In the genomic region with DNA sequence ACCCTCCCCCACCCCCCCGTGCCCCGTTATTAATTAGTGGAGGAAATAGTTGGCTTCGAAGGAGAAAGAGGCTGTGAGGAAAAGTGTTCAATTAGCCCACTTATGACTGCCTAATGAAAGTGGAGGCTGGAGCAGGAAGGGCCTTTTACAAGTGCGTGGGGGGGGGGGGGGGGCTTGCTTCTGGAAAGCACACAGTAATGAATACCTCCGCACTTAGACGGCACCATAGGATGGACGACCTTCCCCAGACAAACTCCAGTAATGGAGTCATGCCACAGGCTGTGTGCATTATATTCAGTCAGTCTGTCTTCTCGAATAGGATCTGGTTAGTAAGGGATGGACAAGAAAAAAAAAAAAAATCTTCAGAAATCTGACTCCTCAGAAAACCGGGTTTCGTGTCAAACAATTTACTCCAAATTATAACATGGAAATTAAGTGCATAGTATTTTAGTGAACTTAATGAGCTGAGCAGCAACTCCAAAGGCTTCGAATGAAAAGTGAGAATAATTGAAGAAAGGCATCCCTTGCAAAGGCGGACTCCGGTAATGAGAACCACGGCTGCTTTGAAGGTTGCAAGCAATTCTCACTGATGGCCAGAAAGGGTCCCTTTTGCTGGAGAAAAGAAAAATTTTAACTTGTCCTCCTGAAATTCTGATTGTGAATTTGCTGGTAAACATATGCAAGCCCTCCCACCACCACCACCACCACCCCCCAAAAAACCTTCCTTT, we compare ENCODE assay signal across 30 mouse cellular contexts.
A peak's percentile ranks its signal among the peaks of the same experiment; 100 is the strongest.
DNase-seq lines count a peak whose midpoint lies in the region; ATAC-seq and TF ChIP-seq lines count a peak whose summit lies in the region.
"Had no signal": no experiment of that assay in that cellular context is flagged by ENCODE, and none has a peak within 500 bp of the region (broad histone marks: within the 10 kb centered on the region; RNA-seq: fewer than 3 reads in every experiment).

No protein-coding gene starts in this region.

- intact Hi-C loops in gastrocnemius, adult 2 months (cut with DNase I), result no loop called here

- peak; percentile 74 for ATAC-seq in forebrain, embryonic 11.5 days (replicated peaks; ENCODE audit: low FRiP score)
- ATAC-seq in forebrain, embryonic 16.5 days, result no peak
- peak; percentile 39; the same call in 1 of the 2 replicates for ATAC-seq in kidney, embryonic 14.5 days (ENCODE audit: low FRiP score, low TSS enrichment)
- ATAC-seq in limb, embryonic 11.5 days (ENCODE audit: insufficient number of reproducible peaks, low FRiP score, low TSS enrichment, low read depth), result peak; percentile 47; the same call in 1 of the 2 replicates
- ATAC-seq: hindbrain, embryonic 16.5 days; intestine, embryonic 15.5 days; Patski had no signal

- WGBS in forebrain, embryonic 11.5 days, result 23% methylated on average over 14 of the region's 14 CpGs
- 9% methylated on average over 14 of the region's 14 CpGs for WGBS in forebrain, embryonic 16.5 days
- WGBS in kidney, embryonic 14.5 days, result 33% methylated on average over 14 of the region's 14 CpGs
- WGBS in limb, embryonic 11.5 days, result 14% methylated on average over 14 of the region's 14 CpGs

- TF ChIP-seq POLR2A in brain, embryonic 14.5 days (IDR thresholded peaks at IDR 0.05; ENCODE audit: borderline replicate concordance, extremely low read depth, insufficient read depth, insufficient read length, poor library complexity, severe bottlenecking), result no peak

- H3K27me3 ChIP-seq in forebrain, embryonic 11.5 days (ENCODE audit: control insufficient read depth, insufficient read depth, low read length), result no peaks in the 10 kb centered on the region
- no peaks in the 10 kb centered on the region for H3K27me3 ChIP-seq in forebrain, embryonic 16.5 days (replicated peaks; ENCODE audit: control insufficient read depth, insufficient read depth, low read length)
- H3K27me3 ChIP-seq in kidney, embryonic 14.5 days (ENCODE audit: control insufficient read depth, insufficient read depth, low read length), result no peaks in the 10 kb centered on the region
- H3K27me3 ChIP-seq in limb, embryonic 11.5 days (ENCODE audit: control insufficient read depth, insufficient read depth, low read length), result no peaks in the 10 kb centered on the region
- H3K27me3 ChIP-seq: CH12.LX; heart, embryonic 12.5 days; heart, embryonic 15.5 days; hindbrain, embryonic 13.5 days; intestine, embryonic 15.5 days; Patski had no signal

- peaks cover 9% of the 10 kb centered on the region; the same call in 1 of the 2 replicates for H3K4me1 ChIP-seq in forebrain, embryonic 11.5 days (replicated peaks; ENCODE audit: control insufficient read depth, insufficient read depth, low read length)
- no peaks in the 10 kb centered on the region for H3K4me1 ChIP-seq in forebrain, embryonic 16.5 days (replicated peaks; ENCODE audit: control insufficient read depth, insufficient read depth, low read length)
- 0 out of 2 replicates have a peak, but pooled peaks cover 2% of the 10 kb centered on the region for H3K4me1 ChIP-seq in kidney, embryonic 14.5 days (ENCODE audit: control insufficient read depth, insufficient read depth, low read length)
- peaks cover 18% of the 10 kb centered on the region for H3K4me1 ChIP-seq in limb, embryonic 11.5 days (ENCODE audit: control insufficient read depth, insufficient read depth, low read length)
- H3K4me1 ChIP-seq: heart, embryonic 15.5 days; hindbrain, embryonic 13.5 days; intestine, embryonic 15.5 days had no signal

- no peak overlapping the region for H3K9ac ChIP-seq in forebrain, embryonic 11.5 days (ENCODE audit: low read length)
- H3K9ac ChIP-seq in forebrain, embryonic 16.5 days (replicated peaks; ENCODE audit: low read depth, low read length), result no peak overlapping the region
- no peak overlapping the region for H3K9ac ChIP-seq in kidney, embryonic 14.5 days (ENCODE audit: low read depth, low read length)
- H3K9ac ChIP-seq in limb, embryonic 11.5 days (ENCODE audit: low read length), result no peak overlapping the region
- H3K9ac ChIP-seq: embryonic facial prominence, embryonic 12.5 days; embryonic facial prominence, embryonic 15.5 days; heart, embryonic 12.5 days; heart, embryonic 15.5 days; hindbrain, embryonic 13.5 days; intestine, embryonic 15.5 days had no signal

- DNase-seq in forebrain, embryonic 11.5 days (ENCODE audit: low spot score), result peak; percentile 67
- DNase-seq in kidney, adult 11 months, result no peak
- DNase-seq in brain, embryonic 14.5 days (ENCODE audit: low read depth), result peak; percentile 73
- DNase-seq in limb, embryonic 11.5 days (ENCODE audit: low spot score), result peak; percentile 34
- no peak for DNase-seq in gastrocnemius, adult 2 months
- DNase-seq in lung, adult 18-20 months, result no peak
- DNase-seq: adrenal gland, postnatal 10 days; adrenal gland, postnatal 36 days; B cell, adult 2 months; cerebellum, adult 11 months; cerebellum, adult 2 months; cerebellum, adult 9-11 months; cerebellum, postnatal 25 days; gastrocnemius, postnatal 25 days; heart, adult 18-20 months; heart, postnatal 10 days; heart, postnatal 36 days had no signal

- no peak overlapping the region for H3K4me2 ChIP-seq in forebrain, embryonic 11.5 days (ENCODE audit: low read depth, low read length, severe bottlenecking)
- H3K4me2 ChIP-seq in forebrain, embryonic 16.5 days (ENCODE audit: low read length), result no peak overlapping the region
- no peak overlapping the region for H3K4me2 ChIP-seq in kidney, embryonic 14.5 days (replicated peaks; ENCODE audit: low read depth, low read length)
- H3K4me2 ChIP-seq in limb, embryonic 11.5 days (ENCODE audit: low read depth, severe bottlenecking), result no peak overlapping the region
- H3K4me2 ChIP-seq: embryonic facial prominence, embryonic 12.5 days; embryonic facial prominence, embryonic 15.5 days; heart, embryonic 12.5 days; heart, embryonic 15.5 days; hindbrain, embryonic 13.5 days; intestine, embryonic 15.5 days had no signal

- H3K4me3 ChIP-seq in forebrain, embryonic 11.5 days (ENCODE audit: low read depth, low read length), result no peak overlapping the region
- no peak overlapping the region for H3K4me3 ChIP-seq in forebrain, embryonic 16.5 days (replicated peaks; ENCODE audit: low read length)
- no peak overlapping the region for H3K4me3 ChIP-seq in kidney, embryonic 14.5 days (ENCODE audit: low read length)
- H3K4me3 ChIP-seq in limb, embryonic 11.5 days (ENCODE audit: low read depth, low read length), result no peak overlapping the region
- no peak overlapping the region for H3K4me3 ChIP-seq in gastrocnemius, adult 2 months
- H3K4me3 ChIP-seq: embryonic facial prominence, embryonic 12.5 days; embryonic facial prominence, embryonic 15.5 days; heart, embryonic 12.5 days; heart, embryonic 15.5 days; hindbrain, embryonic 10.5 days; hindbrain, embryonic 13.5 days; intestine, embryonic 15.5 days had no signal

- H3K27ac ChIP-seq in forebrain, embryonic 11.5 days (ENCODE audit: low read depth, low read length), result no peak overlapping the region
- no peak overlapping the region for H3K27ac ChIP-seq in forebrain, embryonic 16.5 days (ENCODE audit: low read length)
- H3K27ac ChIP-seq in kidney, embryonic 14.5 days (ENCODE audit: low read depth, low read length), result no peak overlapping the region
- no peak overlapping the region for H3K27ac ChIP-seq in limb, embryonic 11.5 days (replicated peaks; ENCODE audit: low read depth, low read length)
- H3K27ac ChIP-seq in gastrocnemius, adult 2 months, result no peak overlapping the region
- H3K27ac ChIP-seq: embryonic facial prominence, embryonic 12.5 days; embryonic facial prominence, embryonic 15.5 days; heart, embryonic 15.5 days; hindbrain, embryonic 10.5 days; hindbrain, embryonic 13.5 days; intestine, embryonic 15.5 days had no signal

- no peak for TF ChIP-seq CTCF in brain, embryonic 14.5 days (IDR thresholded peaks at IDR 0.05; ENCODE audit: borderline replicate concordance, extremely low read depth, insufficient read depth, insufficient read length)
- TF ChIP-seq CTCF in gastrocnemius, adult 2 months (IDR thresholded peaks at IDR 0.05), result no peak

- H3K36me3 ChIP-seq in forebrain, embryonic 11.5 days (ENCODE audit: control insufficient read depth, insufficient read depth, low read length), result no peaks in the 10 kb centered on the region
- H3K36me3 ChIP-seq in forebrain, embryonic 16.5 days (ENCODE audit: control insufficient read depth, insufficient read depth), result no peaks in the 10 kb centered on the region
- H3K36me3 ChIP-seq in kidney, embryonic 14.5 days (ENCODE audit: control insufficient read depth, insufficient read depth, low read length), result no peaks in the 10 kb centered on the region
- H3K36me3 ChIP-seq in limb, embryonic 11.5 days (ENCODE audit: control insufficient read depth, insufficient read depth, low read length), result no peaks in the 10 kb centered on the region
- H3K36me3 ChIP-seq: embryonic facial prominence, embryonic 12.5 days; embryonic facial prominence, embryonic 15.5 days; G1E; heart, embryonic 12.5 days; heart, embryonic 15.5 days; hindbrain, embryonic 10.5 days; hindbrain, embryonic 13.5 days; intestine, embryonic 15.5 days had no signal

- H3K9me3 ChIP-seq in forebrain, embryonic 11.5 days (ENCODE audit: control insufficient read depth, low read length), result no peaks in the 10 kb centered on the region
- H3K9me3 ChIP-seq in forebrain, embryonic 16.5 days (ENCODE audit: control insufficient read depth, low read length), result no peaks in the 10 kb centered on the region
- no peaks in the 10 kb centered on the region for H3K9me3 ChIP-seq in kidney, embryonic 14.5 days (ENCODE audit: control insufficient read depth, low read length)
- H3K9me3 ChIP-seq in limb, embryonic 11.5 days (ENCODE audit: control insufficient read depth, low read length), result no peaks in the 10 kb centered on the region
- H3K9me3 ChIP-seq: embryonic facial prominence, embryonic 12.5 days; embryonic facial prominence, embryonic 15.5 days; heart, embryonic 12.5 days; heart, embryonic 15.5 days; hindbrain, embryonic 10.5 days; hindbrain, embryonic 13.5 days; intestine, embryonic 15.5 days had no signal

Comparison
In these comparisons a context has a peak if more than half of its experiments do, and no peak if none do; other contexts are left out.
1. DNase-seq: peak in forebrain, embryonic 11.5 days (single experiment), brain, embryonic 14.5 days (single experiment) and limb, embryonic 11.5 days (single experiment); none in kidney, adult 11 months (single experiment), gastrocnemius, adult 2 months (single experiment) and lung, adult 18-20 months (0 of 2).